Mouse (Mus musculus) cerebellum, postnatal 4 days (tissue): Measurements from ENCODE around the gene Kank4.
A peak's percentile ranks its signal among the peaks of the same experiment; 100 is the strongest.
"Not testable (repeated sequence)": the region's sequence is repeated elsewhere in the genome, so short reads cannot be mapped to it uniquely, and the experiment has no call there.

Experiments
- DNase-seq, 2 experiments: peaks; one replicate each; pipeline ENCODE4 v3.0.0; 2022; ENCODE audit warnings: low spot score in 2 of 2, mixed read lengths in 1 of 2

The Kank4 gene

GRCm38 (mm10) chr4:98831726-98832125 is 14.4 kb upstream of the Kank4 start:
- DNase-seq, result no peak

- no peak for DNase-seq
Measured at GRCm38 (mm10) chr4:98826701-98827100, 9.4 kb upstream of the Kank4 start.

GRCm38 (mm10) chr4:98823740-98824139 is 6.4 kb upstream of the Kank4 start, which contains the start of gene I0C0044D17Rik:
Gene I0C0044D17Rik (minus strand): TSS chr4:98823840.
- not testable (repeated sequence) for DNase-seq

GRCm38 (mm10) chr4:98823047-98823446 is 5.7 kb upstream of the Kank4 start:
- no peak for DNase-seq

GRCm38 (mm10) chr4:98822478-98822877 is 5.1 kb upstream of the Kank4 start:
- DNase-seq, result no peak

- DNase-seq, result no peak
Measured at GRCm38 (mm10) chr4:98819216-98819755, 1.9 kb upstream of the Kank4 start.

- DNase-seq, result no peak
Measured at GRCm38 (mm10) chr4:98816807-98817183, 542 bp downstream of the Kank4 start.

GRCm38 (mm10) chr4:98806306-98806705 is 11.0 kb downstream of the Kank4 start:
- no peak for DNase-seq

GRCm38 (mm10) chr4:98805291-98806048 is 11.9 kb downstream of the Kank4 start:
- DNase-seq, result no peak

GRCm38 (mm10) chr4:98804476-98805134 is 12.7 kb downstream of the Kank4 start:
- no peak for DNase-seq

- DNase-seq, result no peak
Measured at GRCm38 (mm10) chr4:98801775-98802174, 15.6 kb downstream of the Kank4 start.

GRCm38 (mm10) chr4:98800824-98801223 is 16.5 kb downstream of the Kank4 start:
- no peak for DNase-seq

- DNase-seq, result peak in 1 of 2 experiments; percentile 18
Measured at GRCm38 (mm10) chr4:98796591-98797341, 20.6 kb downstream of the Kank4 start.

- DNase-seq, result no peak
Measured at GRCm38 (mm10) chr4:98795241-98795640, 22.1 kb downstream of the Kank4 start.

GRCm38 (mm10) chr4:98793486-98793885 is 23.9 kb downstream of the Kank4 start:
- DNase-seq, result no peak

GRCm38 (mm10) chr4:98790721-98791120 is 26.6 kb downstream of the Kank4 start:
- DNase-seq, result no peak

GRCm38 (mm10) chr4:98789861-98790311 is 27.5 kb downstream of the Kank4 start:
- DNase-seq, result no peak

- DNase-seq, result no peak
Measured at GRCm38 (mm10) chr4:98789133-98789765, 28.1 kb downstream of the Kank4 start.

- no peak for DNase-seq
Measured at GRCm38 (mm10) chr4:98786281-98786680, 31.1 kb downstream of the Kank4 start.

GRCm38 (mm10) chr4:98785851-98786250 is 31.5 kb downstream of the Kank4 start:
- no peak for DNase-seq

- DNase-seq, result no peak
Measured at GRCm38 (mm10) chr4:98778219-98778618, 39.1 kb downstream of the Kank4 start.

GRCm38 (mm10) chr4:98777464-98777863 is 39.9 kb downstream of the Kank4 start:
- DNase-seq, result no peak
